Comparison of ENCODE assay signal across 22 mouse cellular contexts in the genomic region with DNA sequence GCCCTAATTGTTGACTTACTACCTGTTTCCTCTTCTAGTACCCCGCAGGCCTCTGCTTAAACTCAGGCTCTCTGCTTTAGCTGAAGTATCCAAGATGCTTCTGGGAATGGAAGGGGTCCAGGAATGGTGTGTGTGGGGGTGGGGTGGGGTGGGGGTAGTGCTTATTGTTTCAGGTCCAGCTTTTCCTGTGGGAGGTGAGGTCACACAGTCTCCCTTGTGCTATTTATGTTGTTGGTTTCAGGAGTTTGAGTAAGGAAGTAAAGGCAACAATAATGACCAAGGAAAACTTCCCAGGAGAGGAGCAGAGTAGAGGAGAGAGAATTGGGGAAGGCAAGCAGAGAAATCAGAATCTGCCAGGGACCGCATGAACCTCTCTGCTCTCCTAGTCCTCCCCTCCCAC.
DNase-seq lines count a peak whose midpoint lies in the region; ATAC-seq and TF ChIP-seq lines count a peak whose summit lies in the region.
"Had no signal": no experiment of that assay in that cellular context is flagged by ENCODE, and none has a peak within 500 bp of the region (broad histone marks: within the 10 kb centered on the region; RNA-seq: fewer than 3 reads in every experiment).

No protein-coding gene starts in this region.

- ATAC-seq in kidney, postnatal 0 days (replicated peaks; ENCODE audit: low FRiP score, low read depth) = no peak
- no peak for ATAC-seq in kidney, embryonic 15.5 days (replicated peaks; ENCODE audit: low FRiP score)
- ATAC-seq: activated CD4-positive, CD25-positive, alpha-beta regulatory T cell, adult 4 months; forebrain, embryonic 13.5 days; forebrain, embryonic 16.5 days; hindbrain, postnatal 0 days; inflammation-experienced regulatory T-cells, adult 6 months; intestine, embryonic 16.5 days had no signal

- TF ChIP-seq CTCF in gastrocnemius, adult 2 months (IDR thresholded peaks at IDR 0.05) = no peak
- no peak for TF ChIP-seq CTCF in kidney, postnatal 0 days (IDR thresholded peaks at IDR 0.05; ENCODE audit: low read depth)

- intact Hi-C loops in gastrocnemius, adult 2 months (cut with DNase I) = no loop called here
- intact Hi-C loops in heart, postnatal 14 days (cut with DNase I) = loop anchor here (10.0 kb wide), 1 partner anchor 100 kb away; no protein-coding TSS in a partner anchor

- H3K4me3 ChIP-seq in gastrocnemius, adult 2 months = no peak overlapping the region
- no peak overlapping the region for H3K4me3 ChIP-seq in kidney, postnatal 0 days (replicated peaks; ENCODE audit: low read depth, low read length)
- no peak overlapping the region for H3K4me3 ChIP-seq in kidney, embryonic 15.5 days (replicated peaks)
- H3K4me3 ChIP-seq: forebrain, embryonic 10.5 days; forebrain, embryonic 13.5 days; heart, embryonic 10.5 days had no signal

- no peaks in the 10 kb centered on the region for H3K36me3 ChIP-seq in kidney, postnatal 0 days (ENCODE audit: insufficient read depth, low read length)
- H3K36me3 ChIP-seq in kidney, embryonic 15.5 days = no peaks in the 10 kb centered on the region
- H3K36me3 ChIP-seq: forebrain, embryonic 10.5 days; heart, embryonic 10.5 days had no signal

- DNase-seq in gastrocnemius, adult 2 months = no peak
- DNase-seq in gastrocnemius, postnatal 4 days (ENCODE audit: low spot score in 2 of 2) = no peak
- DNase-seq in heart, adult 8-10 months (ENCODE audit: low spot score) = peak; percentile 16
- DNase-seq in heart, postnatal 14 days = no peak
- DNase-seq in kidney, postnatal 0 days (ENCODE audit: low spot score) = peak; percentile 7
- DNase-seq: adrenal gland, adult 8-10 months; adrenal gland, postnatal 36 days; cerebellum, adult 18-20 months; cerebellum, adult 9-10 months; cerebellum, postnatal 14 days; gastrocnemius, postnatal 14 days; kidney, adult 18-20 months had no signal

- no peak overlapping the region for H3K4me2 ChIP-seq in kidney, postnatal 0 days (ENCODE audit: low read length)
- H3K4me2 ChIP-seq in kidney, embryonic 15.5 days = no peak overlapping the region
- H3K4me2 ChIP-seq: forebrain, embryonic 13.5 days; hindbrain, embryonic 14.5 days had no signal

- peak overlapping the region; percentile 58 for H3K27ac ChIP-seq in gastrocnemius, adult 2 months
- H3K27ac ChIP-seq in kidney, postnatal 0 days = no peak overlapping the region
- H3K27ac ChIP-seq in kidney, embryonic 15.5 days = no peak overlapping the region
- H3K27ac ChIP-seq: forebrain, embryonic 10.5 days; forebrain, embryonic 13.5 days; heart, embryonic 10.5 days; hindbrain, embryonic 14.5 days; hindbrain, postnatal 0 days had no signal

- H3K4me1 ChIP-seq in kidney, postnatal 0 days (replicated peaks; ENCODE audit: insufficient read depth, low read length) = no peaks in the 10 kb centered on the region
- peaks cover 5% of the 10 kb centered on the region; the same call in 1 of the 2 replicates for H3K4me1 ChIP-seq in kidney, embryonic 15.5 days
- H3K4me1 ChIP-seq: forebrain, embryonic 10.5 days; forebrain, embryonic 13.5 days; heart, embryonic 10.5 days had no signal

- H3K27me3 ChIP-seq in kidney, postnatal 0 days (ENCODE audit: insufficient read depth, low read length) = no peaks in the 10 kb centered on the region
- H3K27me3 ChIP-seq in kidney, embryonic 15.5 days = no peaks in the 10 kb centered on the region
- H3K27me3 ChIP-seq: forebrain, embryonic 13.5 days had no signal

- 68% methylated on average over 2 of the region's 2 CpGs for WGBS in kidney, postnatal 0 days
- 63% methylated on average over 2 of the region's 2 CpGs for WGBS in kidney, embryonic 15.5 days

- H3K9ac ChIP-seq in kidney, postnatal 0 days (ENCODE audit: low read depth, low read length) = no peak overlapping the region
- H3K9ac ChIP-seq in kidney, embryonic 15.5 days = no peak overlapping the region
- H3K9ac ChIP-seq: forebrain, embryonic 13.5 days; hindbrain, embryonic 14.5 days had no signal

- no peaks in the 10 kb centered on the region for H3K9me3 ChIP-seq in kidney, postnatal 0 days (replicated peaks; ENCODE audit: low read length)
- H3K9me3 ChIP-seq in kidney, embryonic 15.5 days (replicated peaks) = no peaks in the 10 kb centered on the region
- H3K9me3 ChIP-seq: forebrain, embryonic 10.5 days; forebrain, embryonic 13.5 days; heart, embryonic 10.5 days had no signal

Comparison
In these comparisons a context has a peak if more than half of its experiments do, and no peak if none do; other contexts are left out.
1. DNase-seq: peak in heart, adult 8-10 months (single experiment) and kidney, postnatal 0 days (single experiment); none in gastrocnemius, adult 2 months (single experiment), gastrocnemius, postnatal 4 days (0 of 2) and heart, postnatal 14 days (0 of 2).